Mouse (Mus musculus): ENCODE data around the gene Arxes1. TPM values are rescaled to one million over a fixed set of nuclear protein-coding genes. Genes with fewer than 3 reads are reported as not detected.
"Not testable (repeated sequence)": the region's sequence is repeated elsewhere in the genome, so short reads cannot be mapped to it uniquely, and the experiment has no call there.

Arxes1 gene
- polyA plus RNA-seq, 1 experiment = not detected

- no peak overlapping the region for H3K4me3 ChIP-seq (ENCODE audit: insufficient read depth, low read depth, low read length)
- H3K27ac ChIP-seq (ENCODE audit: insufficient read depth, low read depth, low read length) = no peak overlapping the region
- no peaks in the 10 kb centered on the region for H3K4me1 ChIP-seq (ENCODE audit: control insufficient read depth, insufficient read depth, low read length)
- WGBS = 85% methylated on average over 1 of the region's 1 CpGs
- TF ChIP-seq CTCF (IDR thresholded peaks at IDR 0.05; ENCODE audit: insufficient read depth, low read depth, low read length) (no peak), POLR2A (IDR thresholded peaks at IDR 0.05; ENCODE audit: insufficient read depth, low read depth, low read length) (no peak)
Measured at GRCm38 (mm10) chrX:136043726-136044125, 10.6 kb downstream of the Arxes1 start.

GRCm38 (mm10) chrX:136047528-136047927, 14.4 kb downstream of the Arxes1 start:
- Histone ChIP-seq H3K27ac (ENCODE audit: insufficient read depth, low read depth, low read length) (no peak overlapping the region), H3K4me3 (ENCODE audit: insufficient read depth, low read depth, low read length) (no peak overlapping the region), H3K4me1 (ENCODE audit: control insufficient read depth, insufficient read depth, low read length) (no peaks in the 10 kb centered on the region)
- no peak for TF ChIP-seq CTCF (IDR thresholded peaks at IDR 0.05; ENCODE audit: insufficient read depth, low read depth, low read length)
- TF ChIP-seq POLR2A (IDR thresholded peaks at IDR 0.05; ENCODE audit: insufficient read depth, low read depth, low read length) = no peak
- WGBS = 11% methylated on average over 5 of the region's 5 CpGs

- WGBS = 90% methylated on average over 2 of the region's 2 CpGs
- Histone ChIP-seq H3K4me1 (ENCODE audit: control insufficient read depth, insufficient read depth, low read length) (no peaks in the 10 kb centered on the region), H3K27ac (ENCODE audit: insufficient read depth, low read depth, low read length) (no peak overlapping the region), H3K4me3 (ENCODE audit: insufficient read depth, low read depth, low read length) (no peak overlapping the region)
- no peak for TF ChIP-seq CTCF (IDR thresholded peaks at IDR 0.05; ENCODE audit: insufficient read depth, low read depth, low read length)
- no peak for TF ChIP-seq POLR2A (IDR thresholded peaks at IDR 0.05; ENCODE audit: insufficient read depth, low read depth, low read length)
Measured at GRCm38 (mm10) chrX:136051219-136051618, 18.1 kb downstream of the Arxes1 start.

GRCm38 (mm10) chrX:136060698-136061097, 27.5 kb downstream of the Arxes1 start:
- no peak overlapping the region for H3K27ac ChIP-seq (ENCODE audit: insufficient read depth, low read depth, low read length)
- WGBS = 100% methylated on average over 1 of the region's 1 CpGs
- TF ChIP-seq CTCF (IDR thresholded peaks at IDR 0.05; ENCODE audit: insufficient read depth, low read depth, low read length) (no peak), POLR2A (IDR thresholded peaks at IDR 0.05; ENCODE audit: insufficient read depth, low read depth, low read length) (no peak)

GRCm38 (mm10) chrX:136067201-136067991, 34.2 kb downstream of the Arxes1 start:
- peak overlapping the region; percentile 53 for H3K4me3 ChIP-seq (ENCODE audit: insufficient read depth, low read depth, low read length)
- not testable (repeated sequence) for H3K4me1 ChIP-seq (ENCODE audit: control insufficient read depth, insufficient read depth, low read length); H3K27ac ChIP-seq (ENCODE audit: insufficient read depth, low read depth, low read length)
- WGBS = 28% methylated on average over 14 of the region's 48 CpGs

More at GRCm38 (mm10) chrX:136060698-136061097, 27.5 kb downstream of the Arxes1 start:
- Histone ChIP-seq H3K4me1 (ENCODE audit: control insufficient read depth, insufficient read depth, low read length) (no peaks in the 10 kb centered on the region), H3K4me3 (ENCODE audit: insufficient read depth, low read depth, low read length) (no peak overlapping the region)

- WGBS = no CpG with 5 or more reads among the region's 32 CpGs
- not testable (repeated sequence) for H3K4me1 ChIP-seq (ENCODE audit: control insufficient read depth, insufficient read depth, low read length); H3K27ac ChIP-seq (ENCODE audit: insufficient read depth, low read depth, low read length)
- peak within 1 kb of the TSS; percentile 53 for H3K4me3 ChIP-seq (ENCODE audit: insufficient read depth, low read depth, low read length)
Measured at GRCm38 (mm10) chrX:136068020-136068419, 34.9 kb downstream of the Arxes1 start, which contains the start of gene Bex2. TSS of gene Bex2 (minus strand) at chrX:136068236.

Other genes starting within 250 kb of the Arxes1 start
- gene Bhlhb9, start 235.8 kb upstream of the Arxes1 start, polyA plus RNA-seq (2012; ENCODE audit: insufficient read depth, insufficient read length, low replicate concordance, missing spikeins) = not detected in 2 replicates
- 81.4 TPM in 1 of 2 replicates, not detected in the other for gene Gprasp2, start 194.3 kb upstream of the Arxes1 start, polyA plus RNA-seq (2012; ENCODE audit: insufficient read depth, insufficient read length, low replicate concordance, missing spikeins)
- not detected in 2 replicates for gene Arxes2, start 39.5 kb upstream of the Arxes1 start, polyA plus RNA-seq (2012; ENCODE audit: insufficient read depth, insufficient read length, low replicate concordance, missing spikeins)
- not detected in 2 replicates for gene Bex2, start 34.9 kb downstream of the Arxes1 start, polyA plus RNA-seq (2012; ENCODE audit: insufficient read depth, insufficient read length, low replicate concordance, missing spikeins)
- not detected in 2 replicates for gene Nxf3, start 51.9 kb downstream of the Arxes1 start, polyA plus RNA-seq (2012; ENCODE audit: insufficient read depth, insufficient read length, low replicate concordance, missing spikeins)
- not detected in 2 replicates for gene Bex4, start 105.6 kb downstream of the Arxes1 start, polyA plus RNA-seq (2012; ENCODE audit: insufficient read depth, insufficient read length, low replicate concordance, missing spikeins)
- gene Tceal8, start 139.0 kb downstream of the Arxes1 start, polyA plus RNA-seq (2012; ENCODE audit: insufficient read depth, insufficient read length, low replicate concordance, missing spikeins) = not detected in 2 replicates
- gene Tceal5, start 170.5 kb downstream of the Arxes1 start, polyA plus RNA-seq (2012; ENCODE audit: insufficient read depth, insufficient read length, low replicate concordance, missing spikeins) = not detected in 2 replicates
- gene Tceal7, start 181.4 kb downstream of the Arxes1 start, polyA plus RNA-seq (2012; ENCODE audit: insufficient read depth, insufficient read length, low replicate concordance, missing spikeins) = not detected in 2 replicates
- 721 TPM in 1 of 2 replicates, not detected in the other for gene Bex1, start 182.1 kb downstream of the Arxes1 start, polyA plus RNA-seq (2012; ENCODE audit: insufficient read depth, insufficient read length, low replicate concordance, missing spikeins)
- gene Tceal9, start 211.7 kb downstream of the Arxes1 start, polyA plus RNA-seq (2012; ENCODE audit: insufficient read depth, insufficient read length, low replicate concordance, missing spikeins) = not detected in 2 replicates
- not detected in 2 replicates for gene Bex3, start 236.9 kb downstream of the Arxes1 start, polyA plus RNA-seq (2012; ENCODE audit: insufficient read depth, insufficient read length, low replicate concordance, missing spikeins)